Mouse (Mus musculus) left cerebral cortex, adult 9 months (tissue): Measurements from ENCODE around the gene Padi2.

Experiments used
- DNase-seq, 2 experiments: peaks; one replicate each; pipeline ENCODE4 v3.0.0; 2022; ENCODE audit warnings: low spot score in 2 of 2

Padi2 gene

DNA sequence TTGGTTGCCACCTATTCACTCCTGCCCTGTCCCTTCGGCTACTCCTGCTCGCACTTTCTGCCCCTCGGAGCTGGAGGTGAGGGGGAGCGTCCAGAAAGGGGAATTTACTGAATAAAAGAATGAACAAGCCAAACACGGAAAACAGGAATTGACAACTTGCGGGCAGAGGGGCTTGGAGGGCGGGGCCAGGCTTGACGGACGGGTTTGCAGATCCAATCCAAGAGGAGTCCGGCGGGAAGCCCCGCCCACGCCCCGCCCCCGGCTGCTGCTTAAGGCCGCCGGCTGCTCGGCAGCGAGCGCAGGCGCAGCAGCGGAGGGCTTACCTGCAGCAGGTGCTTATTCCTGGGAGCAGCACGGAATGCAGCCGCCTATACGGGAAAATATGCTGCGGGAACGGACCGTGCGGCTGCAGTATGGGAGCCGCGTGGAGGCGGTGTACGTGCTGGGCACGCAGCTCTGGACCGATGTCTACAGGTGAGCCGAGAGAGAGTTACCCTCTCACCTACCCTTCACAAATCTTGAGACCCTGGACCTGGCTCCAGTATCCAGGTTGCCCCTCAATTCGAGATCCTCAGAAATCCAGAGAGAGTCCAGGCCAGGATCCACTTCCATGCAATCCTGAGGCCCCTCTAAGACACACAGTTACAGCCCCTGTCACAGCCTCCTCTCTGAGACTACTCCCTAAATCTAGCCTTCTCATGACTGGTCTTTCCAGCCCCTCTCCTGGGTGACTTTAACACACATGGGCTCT is at the start of gene Padi2:
Padi2 (plus strand) TSS at position 269 of the 751 bp plus-strand sequence.
- DNase-seq, result peak in 1 of 2 experiments; percentile 69

- no peak for DNase-seq
These were observed 49.1 kb upstream of the Padi2 start for GRCm38 (mm10) chr4:140857041-140857440.

- no peak for DNase-seq
These were observed 48.3 kb upstream of the Padi2 start for GRCm38 (mm10) chr4:140857813-140858212.

DNA sequence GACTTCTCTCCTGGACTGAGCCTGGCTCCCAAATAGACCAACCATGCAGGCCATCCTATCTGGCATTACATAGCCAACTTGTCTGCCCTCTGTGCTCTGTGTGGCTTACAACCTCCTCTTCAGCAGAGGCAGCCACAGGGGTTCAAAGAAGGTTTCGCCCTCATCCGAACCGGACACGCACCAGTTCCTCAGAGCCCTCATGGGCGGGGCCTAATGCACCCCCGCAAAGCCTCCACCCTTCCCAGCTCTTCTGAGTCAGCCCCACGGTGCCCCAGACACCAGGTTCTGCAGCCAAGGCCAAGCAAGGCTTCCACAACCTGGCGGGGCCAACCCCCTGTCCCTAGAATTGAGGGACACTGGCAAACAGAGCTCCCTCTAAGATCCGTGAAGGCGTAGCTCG is 46.9 kb upstream of the Padi2 start:
- DNase-seq, result no peak

DNA sequence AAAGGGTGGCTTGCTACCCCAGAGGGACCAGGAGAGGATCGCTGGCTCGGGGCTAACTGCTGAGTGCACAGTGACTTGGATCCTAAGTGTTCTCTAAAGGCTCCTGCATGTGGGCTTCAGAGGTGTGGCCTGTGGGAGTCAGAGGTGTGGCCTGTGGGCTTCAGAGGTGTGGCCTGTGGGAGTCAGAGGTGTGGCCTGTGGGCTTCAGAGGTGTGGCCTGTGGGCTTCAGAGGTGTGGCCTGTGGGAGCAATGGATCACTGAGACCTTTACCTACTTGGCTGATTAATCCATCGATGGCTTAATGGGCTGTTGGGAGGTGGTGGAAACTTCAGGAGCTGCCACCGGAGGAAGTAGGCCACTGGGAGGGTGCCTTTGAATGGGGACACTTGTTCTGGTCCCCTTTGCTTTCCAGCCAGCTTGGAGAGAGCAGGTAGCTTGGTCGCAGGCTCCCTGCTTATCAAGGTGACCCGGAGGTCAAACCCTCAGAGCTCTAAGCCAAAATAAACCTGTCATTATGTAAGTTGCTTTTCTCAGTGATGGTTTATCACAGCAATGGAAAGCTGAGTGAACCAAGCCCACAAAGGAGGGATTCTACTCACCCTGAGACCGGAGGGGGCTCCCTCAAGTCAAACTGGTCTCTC is 45.9 kb upstream of the Padi2 start:
- no peak for DNase-seq

DNA sequence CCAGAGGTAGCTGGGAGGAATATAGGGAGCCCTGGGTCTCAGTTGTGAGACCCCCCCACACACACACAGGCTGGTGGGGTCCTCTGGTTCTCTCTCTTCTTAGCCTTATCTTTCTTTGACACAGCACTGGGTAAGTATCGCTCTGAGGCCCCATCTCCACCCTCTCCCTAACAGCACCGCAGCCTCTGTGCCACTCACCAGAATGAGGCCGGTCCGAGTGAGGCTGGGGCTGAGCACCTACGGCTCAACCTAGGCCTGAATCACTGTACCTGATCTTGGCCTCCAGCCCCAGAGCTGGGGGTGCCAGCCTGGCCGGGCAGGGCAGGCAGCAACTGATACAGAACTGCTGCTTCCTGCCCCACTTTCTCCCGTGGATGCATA is 45.4 kb upstream of the Padi2 start:
- no peak for DNase-seq

DNA sequence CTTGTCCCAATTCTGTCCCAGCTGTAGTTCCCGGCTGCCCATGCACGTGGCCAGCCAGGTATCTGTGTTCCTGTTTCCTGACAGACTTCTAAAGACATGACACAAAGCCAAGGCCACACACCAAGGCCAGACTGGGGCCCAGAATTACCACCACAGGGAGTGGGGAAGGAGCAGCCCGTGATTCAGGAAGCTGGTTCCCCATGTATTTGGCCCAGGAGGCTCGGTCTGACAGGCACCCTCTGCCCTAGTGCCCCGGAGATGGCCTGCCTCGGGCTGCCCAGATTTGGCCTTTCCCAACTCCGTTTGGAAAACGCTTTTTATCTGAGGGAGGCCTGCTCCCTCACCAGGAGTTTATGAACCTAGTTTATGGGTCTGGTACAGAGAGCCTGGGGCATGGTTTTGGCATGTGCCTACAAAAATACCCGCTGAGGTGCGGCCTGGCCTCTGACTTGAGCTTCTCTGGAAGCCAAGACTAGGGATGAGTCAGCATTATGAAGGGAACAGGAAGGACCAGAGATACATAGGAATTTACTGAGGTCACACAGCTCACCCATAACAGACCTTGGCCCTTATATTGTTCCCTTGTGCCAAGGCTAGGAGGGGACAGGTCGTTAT is 44.0 kb upstream of the Padi2 start:
- DNase-seq, result no peak

GRCm38 (mm10) chr4:140868484-140869190 is 37.5 kb upstream of the Padi2 start:
- DNase-seq, result no peak

- no peak for DNase-seq
These were observed 36.2 kb upstream of the Padi2 start for GRCm38 (mm10) chr4:140869945-140870344.

DNA sequence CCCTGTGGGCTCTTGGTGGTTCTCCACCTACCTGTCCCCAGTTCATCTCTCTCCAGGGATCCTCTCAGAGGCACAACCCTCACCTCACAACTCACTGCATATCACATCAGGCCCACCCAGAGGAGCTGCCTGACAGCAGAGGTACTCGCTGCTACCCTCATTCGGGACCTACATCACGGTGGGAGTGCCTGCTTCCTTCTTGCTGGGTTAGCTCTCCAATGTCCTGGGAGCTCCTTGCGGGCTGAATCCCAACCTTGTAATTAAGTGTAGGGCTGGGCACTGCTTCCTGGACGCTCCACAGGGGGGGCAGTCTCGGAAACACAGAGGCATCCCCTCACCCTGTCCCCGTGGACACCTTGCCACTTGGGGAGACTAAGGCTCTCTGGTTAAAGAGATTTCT is 35.3 kb upstream of the Padi2 start:
- DNase-seq, result no peak

DNA sequence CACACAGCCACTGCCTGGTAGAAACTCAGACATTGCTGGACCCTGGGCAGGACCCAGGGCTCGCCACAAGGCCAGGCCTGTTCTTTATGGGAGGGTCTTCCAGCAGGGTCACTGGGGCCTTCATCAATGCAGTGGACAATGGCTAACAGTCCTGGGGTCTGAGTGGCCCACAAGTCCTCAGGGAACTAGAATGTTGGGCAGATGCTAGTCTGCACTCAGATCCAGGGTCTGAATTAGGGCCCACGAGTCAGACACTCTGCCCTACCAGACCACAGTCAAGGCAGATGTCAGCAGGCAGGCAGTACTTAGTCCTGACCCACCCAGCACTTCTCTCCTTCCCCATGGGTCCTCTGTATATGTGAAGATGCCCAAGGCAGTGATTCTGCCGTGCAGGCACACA is 34.8 kb upstream of the Padi2 start:
- no peak for DNase-seq

DNA sequence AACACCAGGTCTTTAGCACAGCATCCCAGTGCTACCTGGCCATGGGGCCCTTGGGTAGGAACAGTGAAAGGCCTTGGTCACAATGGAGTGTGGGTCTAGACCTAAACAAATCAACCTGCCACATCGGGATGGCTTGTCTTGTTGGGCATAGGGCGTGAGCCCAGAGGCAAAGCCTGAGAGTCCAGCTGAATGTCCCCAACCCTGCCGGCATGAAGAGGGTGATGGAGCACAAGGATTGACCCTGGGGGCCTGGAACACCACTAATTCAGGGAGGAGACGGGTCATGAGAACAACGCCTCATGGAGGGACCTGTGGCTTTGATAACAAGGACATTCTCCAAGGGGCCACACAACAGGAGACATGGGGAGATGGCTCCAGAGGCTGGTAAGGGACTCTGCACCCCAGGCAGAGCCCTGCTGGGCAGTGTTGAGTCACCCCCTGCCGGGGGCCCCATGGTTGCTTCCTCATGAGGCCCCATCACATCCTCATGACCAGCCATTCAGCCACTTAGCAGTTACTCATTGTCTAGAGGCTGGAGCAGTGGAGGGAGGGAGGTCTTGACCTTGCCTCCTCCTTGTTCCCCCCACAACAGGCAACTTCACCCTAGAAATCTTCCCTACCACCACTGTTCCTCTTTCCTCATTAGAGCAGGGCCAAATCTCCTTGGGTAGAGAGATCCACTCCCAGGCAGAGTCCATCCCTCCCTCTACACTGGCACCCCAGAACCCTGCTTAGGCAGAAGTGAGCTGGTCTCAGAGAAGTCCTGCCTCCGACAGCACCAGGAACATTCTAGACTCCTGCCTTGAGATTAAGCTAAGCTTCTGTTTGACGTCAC is 34.1 kb upstream of the Padi2 start:
- DNase-seq, result no peak

DNA sequence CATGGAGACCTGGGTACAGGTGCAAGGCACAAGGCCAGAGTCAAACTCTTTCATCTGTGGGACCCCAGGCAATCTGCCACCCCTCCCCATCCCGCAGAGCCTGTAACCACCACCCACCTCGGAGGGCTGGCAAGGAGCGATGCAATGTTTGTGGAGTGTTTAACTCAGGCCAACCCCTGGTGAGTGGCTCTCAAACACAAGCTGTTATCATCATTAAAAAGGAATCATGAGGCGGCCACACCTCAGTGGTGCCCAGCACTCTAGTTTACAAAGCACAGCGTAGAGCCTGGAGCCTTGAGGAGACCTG is 33.5 kb upstream of the Padi2 start:
- no peak for DNase-seq

DNA sequence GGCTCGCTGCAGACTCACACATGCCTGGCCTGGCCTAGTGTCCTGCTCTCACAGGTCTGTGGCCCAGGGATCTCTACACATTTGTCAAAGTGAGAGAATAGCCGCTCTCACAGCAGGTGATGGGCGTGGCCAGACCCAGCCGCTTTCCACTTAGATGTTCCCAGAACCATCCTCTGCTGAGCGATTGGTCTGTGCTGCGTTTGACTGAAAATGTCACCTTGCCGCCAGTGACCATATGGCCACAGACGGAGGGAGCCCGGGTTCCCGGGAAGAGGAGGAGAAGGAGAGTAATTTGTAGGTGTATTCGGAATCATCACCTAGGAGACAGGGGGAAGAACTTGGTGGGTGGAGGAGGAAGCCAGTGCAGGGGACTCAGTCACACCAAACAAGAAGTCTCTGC is 33.1 kb upstream of the Padi2 start:
- DNase-seq, result no peak

GRCm38 (mm10) chr4:140876161-140876560 is 30.0 kb upstream of the Padi2 start:
- no peak for DNase-seq

- no peak for DNase-seq
These were observed 29.5 kb upstream of the Padi2 start for GRCm38 (mm10) chr4:140876681-140877080.

DNA sequence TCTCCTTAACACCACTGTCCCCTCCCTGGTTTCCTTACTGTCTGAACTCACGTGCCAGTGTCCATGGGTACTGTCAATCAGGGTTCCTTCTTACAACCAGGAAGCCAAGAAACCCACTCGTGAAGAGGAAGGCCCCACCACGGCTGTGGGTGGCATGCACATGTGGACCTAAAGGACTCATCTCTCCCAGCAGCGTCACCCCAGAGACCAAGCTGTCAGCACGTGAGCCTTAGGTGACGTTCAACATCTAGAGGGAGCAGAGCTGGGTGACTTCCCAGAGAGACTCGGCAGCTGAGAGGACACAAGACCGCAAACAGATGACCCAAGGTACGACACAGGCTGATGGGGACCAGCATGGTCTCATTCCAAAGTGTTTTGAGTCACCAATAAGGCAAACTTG is 28.7 kb upstream of the Padi2 start:
- no peak for DNase-seq

GRCm38 (mm10) chr4:140878655-140879054 is 27.5 kb upstream of the Padi2 start:
- no peak for DNase-seq

DNA sequence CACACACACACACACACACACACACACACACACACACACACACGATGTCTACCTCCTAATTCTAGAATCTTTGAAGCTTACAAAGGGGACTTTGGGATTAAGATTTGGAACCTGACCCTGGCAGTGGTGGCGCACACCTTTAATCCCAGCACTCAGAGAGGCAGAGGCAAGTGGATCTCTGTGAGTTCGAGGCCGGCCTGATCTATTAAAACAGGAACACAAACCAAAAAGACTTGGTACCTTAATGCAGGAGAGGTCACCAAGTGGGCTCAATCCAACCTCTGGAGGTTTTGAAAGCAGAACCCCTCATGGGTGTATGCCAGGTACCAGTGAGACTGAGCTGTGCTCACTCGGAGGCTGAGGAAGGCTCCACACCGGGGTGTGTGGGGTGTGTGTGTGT is 27.0 kb upstream of the Padi2 start:
- DNase-seq, result no peak

DNA sequence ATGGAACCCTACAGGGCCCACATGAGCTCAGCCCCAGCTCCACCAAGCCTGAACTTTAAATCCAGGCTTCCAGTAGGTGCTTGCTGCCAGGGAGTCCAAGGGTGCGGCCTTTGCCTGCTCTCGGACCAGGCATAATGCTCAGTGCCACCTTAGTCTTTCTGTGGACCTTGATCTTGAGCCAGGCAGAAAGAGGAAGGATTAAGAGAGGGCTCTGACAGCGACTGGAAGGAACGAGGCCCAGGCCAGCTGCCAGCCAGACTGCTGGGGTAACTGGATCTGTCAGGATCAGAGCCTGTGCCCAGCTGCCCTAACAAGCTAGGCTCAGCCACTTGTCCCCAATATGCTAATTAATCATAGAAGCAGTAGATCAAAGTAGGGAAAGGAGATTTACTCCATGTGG is 26.4 kb upstream of the Padi2 start:
- peak in 1 of 2 experiments; percentile 27 for DNase-seq

GRCm38 (mm10) chr4:140880207-140880606 is 25.9 kb upstream of the Padi2 start:
- DNase-seq, result no peak
